Mouse (Mus musculus): ENCODE measurements at regions not wholly inside any gene's neighbourhood (a gene's known extent, or its start where the extent isn't known, plus 50 kb on each side); places are given as distances from the start of the nearest gene placed in this dataset.

DNA sequence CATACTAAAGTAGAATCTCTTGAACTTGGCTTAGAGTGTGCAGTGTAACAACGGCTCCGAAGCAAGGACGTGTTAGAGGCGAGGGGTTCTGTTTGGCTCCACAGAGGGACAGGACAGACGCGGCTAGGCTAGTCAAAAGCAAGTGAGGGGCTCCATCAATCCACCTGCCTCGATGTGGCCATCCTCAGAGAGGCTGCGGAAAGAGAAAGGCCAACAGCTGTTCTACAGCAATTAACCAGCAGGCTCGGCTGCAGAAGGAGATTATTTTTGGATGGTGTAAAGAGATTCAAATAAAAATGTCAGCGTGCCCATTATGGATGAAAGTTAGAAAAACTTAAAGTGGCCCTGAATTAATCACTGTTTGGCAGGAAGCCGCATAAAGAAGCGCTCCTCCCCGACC, 221.0 kb upstream of the Irx5 start:
- no peak overlapping the region for H3K27ac ChIP-seq (ENCODE audit: low read length)
- H3K27me3 ChIP-seq (ENCODE audit: insufficient read depth, low read length), result peaks cover 23% of the 10 kb centered on the region
- ATAC-seq (ENCODE audit: low FRiP score, low TSS enrichment), result no peak
- H3K4me3 ChIP-seq (ENCODE audit: low read length), result no peak overlapping the region
- WGBS, result 9% methylated on average over 13 of the region's 13 CpGs
- H3K9ac ChIP-seq (replicated peaks; ENCODE audit: low read length), result no peak overlapping the region
- H3K4me1 ChIP-seq (ENCODE audit: insufficient read depth, low read length), result peaks cover 17% of the 10 kb centered on the region
- no peaks in the 10 kb centered on the region for H3K9me3 ChIP-seq (ENCODE audit: low read length)
- no peaks in the 10 kb centered on the region for H3K36me3 ChIP-seq (ENCODE audit: insufficient read depth, low read length)
- H3K4me2 ChIP-seq (replicated peaks; ENCODE audit: low read depth, low read length), result no peak overlapping the region

- WGBS, result 42% methylated on average over 5 of the region's 5 CpGs
- H3K9ac ChIP-seq (replicated peaks; ENCODE audit: low read length), result no peak overlapping the region
- no peaks in the 10 kb centered on the region for H3K9me3 ChIP-seq (ENCODE audit: low read length)
- H3K36me3 ChIP-seq (ENCODE audit: insufficient read depth, low read length), result no peaks in the 10 kb centered on the region
- peaks cover 17% of the 10 kb centered on the region for H3K4me1 ChIP-seq (ENCODE audit: insufficient read depth, low read length)
- H3K4me3 ChIP-seq (ENCODE audit: low read length), result no peak overlapping the region
- H3K27me3 ChIP-seq (ENCODE audit: insufficient read depth, low read length), result peaks cover 25% of the 10 kb centered on the region
- no peak overlapping the region for H3K27ac ChIP-seq (ENCODE audit: low read length)
- ATAC-seq (ENCODE audit: low FRiP score, low TSS enrichment), result no peak
- H3K4me2 ChIP-seq (replicated peaks; ENCODE audit: low read depth, low read length), result no peak overlapping the region
Observed at GRCm38 (mm10) chr8:92134434-92134833, 223.0 kb upstream of the Irx5 start.

- no peak for ATAC-seq (ENCODE audit: low FRiP score, low TSS enrichment)
- no peak overlapping the region for H3K9ac ChIP-seq (replicated peaks; ENCODE audit: low read length)
- H3K4me1 ChIP-seq (ENCODE audit: insufficient read depth, low read length), result peaks cover 17% of the 10 kb centered on the region
- H3K27me3 ChIP-seq (ENCODE audit: insufficient read depth, low read length), result peaks cover 25% of the 10 kb centered on the region
- H3K27ac ChIP-seq (ENCODE audit: low read length), result no peak overlapping the region
- 19% methylated on average over 24 of the region's 24 CpGs for WGBS
- H3K36me3 ChIP-seq (ENCODE audit: insufficient read depth, low read length), result no peaks in the 10 kb centered on the region
- H3K4me2 ChIP-seq (replicated peaks; ENCODE audit: low read depth, low read length), result peak overlapping the region; percentile 19; the same call in 1 of the 2 replicates
- H3K4me3 ChIP-seq (ENCODE audit: low read length), result no peak overlapping the region
- H3K9me3 ChIP-seq (ENCODE audit: low read length), result no peaks in the 10 kb centered on the region
Observed at GRCm38 (mm10) chr8:92133484-92134406, 223.7 kb upstream of the Irx5 start.

DNA sequence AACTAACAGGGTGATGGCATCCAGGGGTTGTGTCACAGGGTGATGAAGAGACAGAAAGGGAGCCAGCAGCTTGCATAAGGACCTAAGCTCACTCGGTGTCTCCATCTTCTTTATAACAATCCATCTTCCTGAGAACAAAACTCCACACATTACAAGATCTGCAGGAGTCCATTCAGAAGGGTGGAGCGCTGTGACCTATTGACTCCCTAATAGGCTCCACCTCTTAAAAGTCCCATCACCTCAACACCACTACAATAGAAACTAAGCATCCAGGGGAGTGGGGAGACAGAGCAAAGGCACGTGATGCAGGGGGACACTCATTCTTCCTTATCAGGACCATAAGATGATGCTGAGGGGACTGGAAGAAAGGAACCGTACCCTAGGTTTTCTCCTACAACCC, 224.5 kb upstream of the Irx5 start:
- Histone ChIP-seq H3K4me2 (replicated peaks; ENCODE audit: low read depth, low read length) (no peak overlapping the region), H3K36me3 (ENCODE audit: insufficient read depth, low read length) (no peaks in the 10 kb centered on the region), H3K4me1 (ENCODE audit: insufficient read depth, low read length) (peaks cover 17% of the 10 kb centered on the region), H3K9me3 (ENCODE audit: low read length) (no peaks in the 10 kb centered on the region), H3K27ac (ENCODE audit: low read length) (no peak overlapping the region), H3K4me3 (ENCODE audit: low read length) (no peak overlapping the region), H3K9ac (replicated peaks; ENCODE audit: low read length) (no peak overlapping the region), H3K27me3 (ENCODE audit: insufficient read depth, low read length) (peaks cover 30% of the 10 kb centered on the region)
- 47% methylated on average over 4 of the region's 4 CpGs for WGBS
- no peak for ATAC-seq (ENCODE audit: low FRiP score, low TSS enrichment)

DNA sequence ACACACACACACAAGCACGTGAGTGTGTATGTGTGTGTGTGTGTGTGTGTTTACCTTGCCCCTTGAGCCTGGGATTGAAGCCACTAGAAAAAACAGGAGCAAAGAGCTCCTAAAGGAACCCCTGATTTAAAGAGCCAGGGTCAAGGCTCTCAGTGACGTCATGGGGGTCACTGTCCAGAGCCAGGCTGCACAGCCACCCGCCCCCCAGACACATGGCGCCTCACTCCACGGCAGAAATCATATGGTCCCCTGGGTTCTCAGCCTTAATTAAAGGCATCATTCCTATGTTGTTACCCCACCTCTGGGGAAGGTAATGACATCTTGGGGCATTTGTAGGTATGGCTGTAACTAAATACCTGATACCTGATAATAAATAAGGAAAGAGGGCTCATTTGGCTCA, 224.9 kb upstream of the Irx5 start:
- Histone ChIP-seq H3K9me3 (ENCODE audit: low read length) (no peaks in the 10 kb centered on the region), H3K4me2 (replicated peaks; ENCODE audit: low read depth, low read length) (no peak overlapping the region), H3K27ac (ENCODE audit: low read length) (no peak overlapping the region), H3K36me3 (ENCODE audit: insufficient read depth, low read length) (no peaks in the 10 kb centered on the region), H3K27me3 (ENCODE audit: insufficient read depth, low read length) (peaks cover 30% of the 10 kb centered on the region), H3K9ac (replicated peaks; ENCODE audit: low read length) (no peak overlapping the region), H3K4me3 (ENCODE audit: low read length) (no peak overlapping the region), H3K4me1 (ENCODE audit: insufficient read depth, low read length) (peaks cover 17% of the 10 kb centered on the region)
- no peak for ATAC-seq (ENCODE audit: low FRiP score, low TSS enrichment)
- WGBS, result 57% methylated on average over 5 of the region's 5 CpGs

DNA sequence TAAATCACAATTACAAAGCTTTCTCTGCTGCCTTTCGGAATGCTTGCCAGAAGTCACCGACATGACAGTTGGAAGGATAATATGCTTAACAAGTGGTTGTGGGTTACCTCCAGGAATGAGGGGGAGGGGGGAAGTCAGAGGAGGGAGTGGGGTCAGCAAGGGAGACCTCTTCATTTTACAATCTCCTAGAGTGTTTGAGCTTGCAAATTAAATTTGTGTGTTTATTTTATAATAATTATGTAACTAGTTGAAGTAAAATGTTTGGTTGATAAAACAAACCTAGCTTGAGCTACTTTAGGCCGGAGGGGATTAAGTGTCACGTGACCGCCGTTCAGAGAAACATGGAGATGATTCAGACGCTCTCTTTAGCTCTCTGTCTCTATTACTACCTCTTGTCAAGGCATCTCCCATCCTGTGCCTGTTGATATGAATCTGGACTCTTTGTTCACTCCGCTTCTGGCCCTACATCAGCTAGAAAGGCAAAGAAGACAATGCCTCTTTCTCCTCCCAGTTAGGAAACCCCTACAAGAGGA, 227.3 kb upstream of the Irx5 start:
- Histone ChIP-seq H3K36me3 (ENCODE audit: insufficient read depth, low read length) (no peaks in the 10 kb centered on the region), H3K4me3 (ENCODE audit: low read length) (no peak overlapping the region), H3K4me2 (replicated peaks; ENCODE audit: low read depth, low read length) (no peak overlapping the region), H3K9ac (replicated peaks; ENCODE audit: low read length) (no peak overlapping the region), H3K4me1 (ENCODE audit: insufficient read depth, low read length) (peaks cover 9% of the 10 kb centered on the region; the same call in 1 of the 2 replicates), H3K9me3 (ENCODE audit: low read length) (no peaks in the 10 kb centered on the region), H3K27ac (ENCODE audit: low read length) (no peak overlapping the region), H3K27me3 (ENCODE audit: insufficient read depth, low read length) (peaks cover 28% of the 10 kb centered on the region)
- WGBS, result 47% methylated on average over 8 of the region's 8 CpGs
- no peak for ATAC-seq (ENCODE audit: low FRiP score, low TSS enrichment)

- no peak overlapping the region for H3K4me3 ChIP-seq (ENCODE audit: low read length)
- no peak overlapping the region for H3K4me2 ChIP-seq (replicated peaks; ENCODE audit: low read depth, low read length)
- H3K4me1 ChIP-seq (ENCODE audit: insufficient read depth, low read length), result peaks cover 9% of the 10 kb centered on the region; the same call in 1 of the 2 replicates
- H3K9ac ChIP-seq (replicated peaks; ENCODE audit: low read length), result no peak overlapping the region
- no peaks in the 10 kb centered on the region for H3K36me3 ChIP-seq (ENCODE audit: insufficient read depth, low read length)
- H3K27ac ChIP-seq (ENCODE audit: low read length), result no peak overlapping the region
- ATAC-seq (ENCODE audit: low FRiP score, low TSS enrichment), result no peak
- no peaks in the 10 kb centered on the region for H3K9me3 ChIP-seq (ENCODE audit: low read length)
- whole genome bisulfite sequencing, result 61% methylated on average over 6 of the region's 6 CpGs
- peaks cover 21% of the 10 kb centered on the region for H3K27me3 ChIP-seq (ENCODE audit: insufficient read depth, low read length)
Observed at GRCm38 (mm10) chr8:92129241-92130015, 228.0 kb upstream of the Irx5 start.

DNA sequence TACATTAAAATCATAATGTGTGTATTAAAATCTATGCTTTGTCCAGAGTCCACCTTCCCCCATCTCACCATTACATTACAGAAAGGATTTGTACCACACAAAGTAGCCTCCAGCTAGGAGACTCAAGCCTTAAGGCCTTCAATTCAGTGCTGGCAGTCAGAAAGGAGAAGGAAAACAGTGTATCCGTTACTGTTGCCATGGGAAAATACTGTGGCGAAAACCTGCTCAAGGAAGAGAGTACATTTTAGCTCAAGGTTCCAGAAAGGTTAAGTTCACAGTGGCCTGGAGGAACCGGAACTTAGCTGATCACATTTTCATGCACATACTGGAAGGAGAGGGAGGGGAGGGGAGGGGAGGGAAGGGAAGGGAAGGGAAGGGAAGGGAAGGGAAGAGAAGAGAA, 231.8 kb upstream of the Irx5 start:
- Histone ChIP-seq H3K27ac (ENCODE audit: low read length) (no peak overlapping the region), H3K4me1 (ENCODE audit: insufficient read depth, low read length) (no peaks in the 10 kb centered on the region), H3K4me3 (ENCODE audit: low read length) (no peak overlapping the region), H3K9me3 (ENCODE audit: low read length) (no peaks in the 10 kb centered on the region), H3K27me3 (ENCODE audit: insufficient read depth, low read length) (peaks cover 17% of the 10 kb centered on the region), H3K9ac (replicated peaks; ENCODE audit: low read length) (no peak overlapping the region), H3K4me2 (replicated peaks; ENCODE audit: low read depth, low read length) (no peak overlapping the region), H3K36me3 (ENCODE audit: insufficient read depth, low read length) (no peaks in the 10 kb centered on the region)
- ATAC-seq (ENCODE audit: low FRiP score, low TSS enrichment), result no peak
- WGBS, result 45% methylated on average over 2 of the region's 3 CpGs

DNA sequence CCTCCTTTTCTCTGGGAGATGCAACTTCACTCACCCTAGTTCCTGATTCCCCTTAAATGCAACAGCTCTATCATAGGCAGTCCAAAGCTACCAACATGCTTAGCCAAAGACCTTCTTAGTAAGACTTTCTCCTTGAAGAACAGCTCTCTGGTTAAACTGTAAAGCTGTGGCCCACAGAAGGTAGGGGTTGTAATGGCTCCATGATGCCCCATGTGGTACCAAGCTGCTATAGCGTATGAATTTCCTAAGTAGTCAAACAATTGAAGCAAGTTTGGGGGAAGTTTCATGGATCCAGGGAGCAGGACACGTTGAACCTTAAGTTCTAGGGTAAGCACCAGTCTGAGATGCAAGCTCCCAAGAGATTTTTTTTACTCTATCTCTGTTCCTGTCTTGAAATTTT, 236.1 kb upstream of the Irx5 start:
- no peak overlapping the region for H3K4me2 ChIP-seq (replicated peaks; ENCODE audit: low read depth, low read length)
- no peaks in the 10 kb centered on the region for H3K9me3 ChIP-seq (ENCODE audit: low read length)
- 58% methylated on average over 2 of the region's 2 CpGs for WGBS
- no peaks in the 10 kb centered on the region for H3K4me1 ChIP-seq (ENCODE audit: insufficient read depth, low read length)
- no peak overlapping the region for H3K9ac ChIP-seq (replicated peaks; ENCODE audit: low read length)
- H3K27me3 ChIP-seq (ENCODE audit: insufficient read depth, low read length), result peaks cover 17% of the 10 kb centered on the region
- no peak for ATAC-seq (ENCODE audit: low FRiP score, low TSS enrichment)
- no peaks in the 10 kb centered on the region for H3K36me3 ChIP-seq (ENCODE audit: insufficient read depth, low read length)
- H3K4me3 ChIP-seq (ENCODE audit: low read length), result no peak overlapping the region
- H3K27ac ChIP-seq (ENCODE audit: low read length), result no peak overlapping the region

Data from kidney, embryonic 16.5 days (tissue).